Comparison of ENCODE assay signal across 11 mouse cellular contexts in genomic region chr5:149020059-149020680, GRCm38 (mm10). TPM values are rescaled to one million over a fixed set of nuclear protein-coding genes. Genes with fewer than 3 reads are reported as not detected.
DNase-seq lines count a peak whose midpoint lies in the region; ATAC-seq and TF ChIP-seq lines count a peak whose summit lies in the region.
"Had no signal": no experiment of that assay in that cellular context is flagged by ENCODE, and none has a peak within 500 bp of the region (broad histone marks: within the 10 kb centered on the region; RNA-seq: fewer than 3 reads in every experiment).

No protein-coding gene starts in this region.

- no peak overlapping the region for H3K4me3 ChIP-seq in forebrain, postnatal 0 days (ENCODE audit: low read depth, low read length)
- no peak overlapping the region for H3K4me3 ChIP-seq in forebrain, embryonic 12.5 days (replicated peaks)
- H3K4me3 ChIP-seq in kidney, embryonic 15.5 days (replicated peaks), result no peak overlapping the region

- no peaks in the 10 kb centered on the region for H3K36me3 ChIP-seq in forebrain, postnatal 0 days (ENCODE audit: insufficient read depth)
- H3K36me3 ChIP-seq in forebrain, embryonic 12.5 days (replicated peaks), result no peaks in the 10 kb centered on the region
- no peaks in the 10 kb centered on the region for H3K36me3 ChIP-seq in kidney, embryonic 15.5 days

- 55% methylated on average over 18 of the region's 18 CpGs for WGBS in forebrain, postnatal 0 days
- 59% methylated on average over 18 of the region's 18 CpGs for WGBS in forebrain, embryonic 12.5 days
- 37% methylated on average over 18 of the region's 18 CpGs for WGBS in kidney, embryonic 15.5 days

- no peaks in the 10 kb centered on the region for H3K9me3 ChIP-seq in forebrain, postnatal 0 days (ENCODE audit: low read length)
- H3K9me3 ChIP-seq in forebrain, embryonic 12.5 days, result no peaks in the 10 kb centered on the region
- no peaks in the 10 kb centered on the region for H3K9me3 ChIP-seq in kidney, embryonic 15.5 days (replicated peaks)

- no peak for ATAC-seq in forebrain, postnatal 0 days
- ATAC-seq in forebrain, embryonic 12.5 days (ENCODE audit: low FRiP score), result no peak
- peak; percentile 22; the same call in 1 of the 2 replicates for ATAC-seq in kidney, embryonic 15.5 days (replicated peaks; ENCODE audit: low FRiP score)
- no peak for ATAC-seq in megakaryocyte-erythroid progenitor cell, adult 5-6 weeks (replicated peaks; ENCODE audit: low FRiP score, low TSS enrichment, poor library complexity, severe bottlenecking)
- no peak for ATAC-seq in CD4-positive, CD25-positive, alpha-beta regulatory T cell, adult 4 months

- TF ChIP-seq CTCF in forebrain, postnatal 0 days (IDR thresholded peaks at IDR 0.05; ENCODE audit: low read depth), result no peak

- 0 out of 2 replicates have a peak overlapping the region, but pooled peaks have one; percentile 10 for H3K4me2 ChIP-seq in forebrain, postnatal 0 days (ENCODE audit: low read depth)
- H3K4me2 ChIP-seq in forebrain, embryonic 12.5 days, result no peak overlapping the region
- H3K4me2 ChIP-seq in kidney, embryonic 15.5 days, result peak overlapping the region; percentile 39

- H3K27ac ChIP-seq in forebrain, postnatal 0 days (ENCODE audit: low read depth, low read length), result no peak overlapping the region
- no peak overlapping the region for H3K27ac ChIP-seq in forebrain, embryonic 12.5 days
- H3K27ac ChIP-seq in kidney, embryonic 15.5 days, result no peak overlapping the region
- H3K27ac ChIP-seq: kidney, postnatal 0 days; macrophage had no signal

- no peak for DNase-seq in forebrain, postnatal 0 days
- DNase-seq in kidney, postnatal 14 days, result no peak
- peak; percentile 32 for DNase-seq in thymus, postnatal 25 days
- DNase-seq in thymus, adult 18-20 months, result no peak
- DNase-seq: cerebellum, adult 9-10 months had no signal

- H3K4me1 ChIP-seq in forebrain, postnatal 0 days (ENCODE audit: insufficient read depth), result no peaks in the 10 kb centered on the region
- peaks cover 10% of the 10 kb centered on the region for H3K4me1 ChIP-seq in forebrain, embryonic 12.5 days
- peaks cover 31% of the 10 kb centered on the region for H3K4me1 ChIP-seq in kidney, embryonic 15.5 days

- H3K9ac ChIP-seq in forebrain, postnatal 0 days, result no peak overlapping the region
- no peak overlapping the region for H3K9ac ChIP-seq in forebrain, embryonic 12.5 days
- H3K9ac ChIP-seq in kidney, embryonic 15.5 days, result no peak overlapping the region

- H3K27me3 ChIP-seq in forebrain, postnatal 0 days (ENCODE audit: insufficient read depth, low read length), result no peaks in the 10 kb centered on the region
- H3K27me3 ChIP-seq in forebrain, embryonic 12.5 days, result peaks cover 9% of the 10 kb centered on the region
- H3K27me3 ChIP-seq in kidney, embryonic 15.5 days, result no peaks in the 10 kb centered on the region

RNA-seq across cellular contexts. Expression of gene Gm42791, which starts 25.2 kb away (rescaled TPM):
- not detected in 2 replicates for total RNA-seq in forebrain, postnatal 0 days (2014; rRNA removed)
- polyA plus RNA-seq in forebrain, postnatal 0 days (2015; fragmentation: Nextera tagmentation; extraction: Ambion mirVana), result 2.0 and 5.7 TPM in 2 replicates
- 4.3 and 4.9 TPM in 2 replicates for polyA plus RNA-seq in forebrain, embryonic 12.5 days (2016; fragmentation: Nextera tagmentation; extraction: Ambion mirVana)
- 3.2 TPM in 1 of 2 replicates, not detected in the other for polyA plus RNA-seq in kidney, embryonic 15.5 days (2015; fragmentation: Nextera tagmentation; extraction: Ambion mirVana)
- total RNA-seq in megakaryocyte-erythroid progenitor cell, adult 5-6 weeks (2014; fragmentation: Nextera tagmentation), result 12.5 TPM in 1 of 2 replicates, not detected in the other
- 7.8 and 10.8 TPM in 2 replicates for total RNA-seq in megakaryocyte-erythroid progenitor cell, adult 5-6 weeks (2017)
- 1 to 10 TPM; 1.3 to 1.4 TPM for polyA plus RNA-seq in CD4-positive, CD25-positive, alpha-beta regulatory T cell, adult 4 months (2017; shearing (Covaris generic))
- polyA plus RNA-seq: kidney, postnatal 0 days had no signal
